Mouse (Mus musculus) layer of hippocampus, adult 9-10 months (tissue): ENCODE measurements around the gene Ccl7.

Experiments used
- DNase-seq: peaks from one replicate; pipeline ENCODE4 v3.0.0; 2022; ENCODE audit warnings: low spot score

Ccl7 gene

DNA sequence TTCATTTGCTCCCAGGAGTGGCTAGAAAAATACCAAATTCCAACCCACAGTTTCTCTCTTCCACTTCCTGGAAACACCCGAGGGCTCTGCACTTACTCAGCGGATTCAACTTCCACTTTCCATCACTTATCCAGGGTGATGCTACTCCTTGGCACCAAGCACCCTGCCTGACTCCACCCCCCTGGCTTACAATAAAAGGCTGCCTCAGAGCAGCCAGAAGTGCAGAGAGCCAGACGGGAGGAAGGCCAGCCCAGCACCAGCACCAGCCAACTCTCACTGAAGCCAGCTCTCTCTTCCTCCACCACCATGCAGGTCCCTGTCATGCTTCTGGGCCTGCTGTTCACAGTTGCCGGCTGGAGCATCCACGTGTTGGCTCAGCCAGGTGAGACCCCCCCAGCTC lies 10.2 kb upstream of the Ccl7 start, which contains the start of gene Ccl2:
Gene Ccl2, plus strand, starts transcription at position 216 of the 400 bp plus-strand sequence.
- peak; percentile 40 for DNase-seq

- no peak for DNase-seq
Observed at GRCm38 (mm10) chr11:82035857-82036256, 9.7 kb upstream of the Ccl7 start.

DNA sequence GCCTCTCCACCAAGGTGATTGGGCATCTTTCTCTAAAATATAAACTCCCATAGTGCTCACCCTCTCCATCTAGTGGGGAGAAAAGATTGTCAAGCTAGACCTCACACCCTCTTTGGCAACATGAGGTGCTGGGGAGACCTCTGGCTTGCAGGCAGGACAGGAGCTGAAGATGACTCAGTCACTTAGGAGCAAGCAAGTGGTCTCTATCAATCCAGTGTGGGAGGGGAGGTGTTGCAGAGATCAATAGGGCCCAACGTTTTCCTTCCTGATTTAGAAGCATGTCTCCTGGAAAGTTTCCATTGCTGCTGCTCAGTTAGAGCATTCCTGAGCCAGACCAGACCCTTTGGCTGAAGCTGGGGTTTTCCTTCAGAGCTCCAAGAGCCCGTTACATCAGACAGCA lies 7.0 kb upstream of the Ccl7 start, which contains the start of gene Gm17268:
Gene Gm17268, minus strand, starts transcription at position 28 of the 400 bp plus-strand sequence.
- no peak for DNase-seq

GRCm38 (mm10) chr11:82039132-82039660 lies 6.3 kb upstream of the Ccl7 start:
- DNase-seq, result no peak

DNA sequence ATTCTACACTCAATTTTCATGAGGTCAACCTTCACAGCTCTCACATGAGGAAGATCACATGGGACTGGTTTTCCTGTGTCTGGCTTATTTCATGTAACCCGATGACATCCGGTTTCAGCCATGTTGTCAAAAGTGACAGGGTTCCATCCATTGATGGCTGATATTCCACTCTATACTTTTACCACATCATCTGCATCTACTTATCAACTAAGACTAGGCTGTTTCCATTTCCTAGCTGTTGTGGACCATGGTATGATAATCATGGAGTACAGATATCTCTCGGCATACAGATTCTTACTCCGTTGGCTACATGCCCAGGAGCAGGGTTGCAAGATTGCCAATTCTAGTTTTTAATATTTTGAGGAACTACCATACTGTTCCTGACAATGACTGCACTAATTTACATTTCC lies 3.8 kb upstream of the Ccl7 start:
- no peak for DNase-seq

- no peak for DNase-seq
Observed at GRCm38 (mm10) chr11:82047746-82048415, 2.4 kb downstream of the Ccl7 start.

- no peak for DNase-seq
Observed at GRCm38 (mm10) chr11:82053849-82054248, 8.3 kb downstream of the Ccl7 start.

DNA sequence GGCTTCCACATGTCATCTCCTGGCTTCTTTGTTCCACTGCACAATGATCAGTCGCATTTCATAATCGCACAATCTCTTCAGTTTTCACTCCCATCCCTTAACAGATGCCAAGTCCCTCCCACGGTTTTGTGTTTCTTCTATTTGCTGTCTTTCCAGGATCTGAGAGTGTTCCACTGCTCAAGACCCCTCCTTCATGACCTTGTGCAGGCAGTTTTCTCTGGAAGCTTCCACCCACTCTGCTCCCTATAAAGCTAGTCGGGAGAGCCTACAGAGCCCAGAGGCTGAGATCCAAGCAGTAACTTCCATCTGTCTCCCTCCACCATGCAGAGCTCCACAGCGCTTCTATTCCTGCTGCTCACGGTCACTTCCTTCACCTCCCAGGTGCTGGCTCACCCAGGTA lies 12.1 kb downstream of the Ccl7 start, which contains the start of gene Ccl11:
Gene Ccl11, plus strand, starts transcription at position 178 of the 400 bp plus-strand sequence.
- DNase-seq, result no peak

DNA sequence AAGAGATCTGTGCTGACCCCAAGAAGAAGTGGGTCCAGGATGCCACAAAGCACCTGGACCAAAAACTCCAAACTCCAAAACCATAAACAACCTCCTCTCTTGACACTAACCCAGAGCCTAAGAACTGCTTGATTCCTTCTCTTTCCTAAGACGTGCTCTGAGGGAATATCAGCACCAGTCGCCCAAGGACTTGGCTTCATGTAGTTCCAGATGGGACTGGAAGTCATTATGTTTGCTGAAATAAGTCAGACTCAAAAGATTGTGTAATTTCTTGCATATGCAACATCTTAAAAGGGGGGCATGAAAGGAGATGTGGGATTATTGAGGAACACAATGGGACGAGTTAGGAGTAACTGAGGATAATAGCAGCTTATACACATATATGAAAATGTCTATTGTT lies 16.7 kb downstream of the Ccl7 start:
- no peak for DNase-seq

- no peak for DNase-seq
Observed at GRCm38 (mm10) chr11:82063454-82063853, 17.9 kb downstream of the Ccl7 start.

DNA sequence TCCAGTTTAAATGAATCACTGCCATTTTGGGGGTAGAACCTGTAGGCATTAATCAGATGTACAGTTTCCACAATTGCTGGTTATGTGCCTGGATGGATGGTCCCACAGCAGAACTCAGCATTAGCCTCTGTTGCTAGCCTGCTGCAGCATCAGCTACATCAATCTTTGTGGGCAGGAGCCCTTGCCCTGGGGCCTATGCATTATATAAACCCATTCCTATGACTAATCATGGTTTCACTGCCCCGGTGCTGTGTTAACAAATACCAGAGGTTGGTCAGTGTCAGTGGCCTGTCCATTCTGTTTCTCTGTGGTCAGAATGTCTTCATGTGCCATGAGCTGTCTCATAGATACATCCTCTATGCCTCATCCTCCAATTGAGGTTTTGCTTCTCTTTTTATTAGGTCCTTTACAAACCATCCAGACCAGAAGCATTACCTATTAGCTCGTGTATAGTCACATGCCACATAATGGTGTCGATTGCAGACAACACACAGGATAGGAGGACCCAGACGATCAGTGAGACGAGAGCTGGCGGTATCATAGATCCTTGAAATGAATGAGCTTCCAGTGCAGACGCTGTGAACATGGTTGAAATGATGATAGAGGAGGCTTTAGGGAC lies 21.6 kb downstream of the Ccl7 start:
- DNase-seq, result no peak

GRCm38 (mm10) chr11:82071076-82071475 lies 25.6 kb downstream of the Ccl7 start:
- no peak for DNase-seq

DNA sequence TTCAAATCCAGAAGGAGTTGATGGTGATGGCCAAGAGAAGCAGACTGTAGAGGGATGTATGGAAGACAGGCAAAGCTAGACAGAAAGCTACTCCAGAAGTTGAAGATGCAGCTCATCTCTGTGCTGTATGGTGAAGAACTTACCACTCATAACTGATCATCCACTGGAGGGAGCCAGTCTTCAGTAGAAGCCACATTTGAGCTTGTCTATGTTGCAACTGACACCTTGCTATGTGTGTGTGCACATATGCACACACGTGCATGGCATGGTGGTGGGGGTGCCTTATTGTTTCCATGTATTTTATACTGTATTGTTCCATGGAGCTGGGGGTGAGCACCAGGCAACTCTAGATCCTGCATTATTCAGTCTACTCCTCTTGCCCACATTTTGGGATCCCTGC lies 26.9 kb downstream of the Ccl7 start:
- DNase-seq, result no peak

DNA sequence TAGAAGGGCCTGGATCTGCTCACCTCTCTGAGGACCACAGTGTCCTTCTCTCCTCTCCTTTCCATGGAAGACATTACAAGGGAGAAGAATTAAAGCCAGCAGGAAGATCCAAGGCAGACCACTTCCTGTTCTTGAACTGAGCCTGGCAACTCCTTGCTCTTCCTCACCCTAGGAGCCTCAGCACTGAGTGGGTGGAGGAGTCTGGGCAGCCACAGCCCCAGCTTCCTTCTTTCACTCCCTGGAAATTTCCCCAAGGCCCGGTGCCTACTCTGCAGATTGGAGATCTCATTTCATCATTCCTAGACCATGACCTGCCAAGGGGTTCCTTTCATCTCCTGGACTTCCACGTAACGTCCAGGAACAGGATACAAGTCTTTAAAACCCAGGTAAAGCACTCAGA lies 27.5 kb downstream of the Ccl7 start:
- DNase-seq, result no peak

DNA sequence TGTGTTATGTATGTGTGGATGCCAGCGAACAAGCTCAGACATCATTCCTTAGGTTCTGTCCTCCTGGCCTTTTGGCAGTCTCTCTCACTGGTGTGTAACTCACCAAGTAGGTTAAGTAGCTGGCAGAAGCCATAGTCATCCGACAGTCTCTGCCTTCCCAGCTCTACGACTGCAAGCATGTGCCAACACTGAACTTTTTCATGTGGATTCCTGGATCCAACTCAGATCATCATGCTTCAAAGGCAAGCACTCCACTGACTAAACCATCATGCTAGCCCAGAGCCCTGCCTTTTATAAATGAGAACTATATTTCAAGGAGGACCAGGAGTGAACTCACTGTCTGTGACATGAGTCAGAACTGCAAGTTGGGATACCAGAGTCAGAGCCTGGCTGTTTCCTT lies 28.2 kb downstream of the Ccl7 start:
- DNase-seq, result no peak

GRCm38 (mm10) chr11:82077031-82077430 lies 31.5 kb downstream of the Ccl7 start:
- DNase-seq, result no peak

- DNase-seq, result no peak
Observed at GRCm38 (mm10) chr11:82078136-82078730, 32.7 kb downstream of the Ccl7 start.

GRCm38 (mm10) chr11:82080865-82081264 lies 35.4 kb downstream of the Ccl7 start:
- no peak for DNase-seq

- no peak for DNase-seq
Observed at GRCm38 (mm10) chr11:82084360-82084759, 38.8 kb downstream of the Ccl7 start.
